Mouse (Mus musculus): ENCODE results near the gene Kel. TPM values are rescaled to one million over a fixed set of nuclear protein-coding genes. Genes with fewer than 3 reads are reported as not detected.

The Kel gene
- total and polyA plus RNA-seq, 3 experiments = not detected

DNA sequence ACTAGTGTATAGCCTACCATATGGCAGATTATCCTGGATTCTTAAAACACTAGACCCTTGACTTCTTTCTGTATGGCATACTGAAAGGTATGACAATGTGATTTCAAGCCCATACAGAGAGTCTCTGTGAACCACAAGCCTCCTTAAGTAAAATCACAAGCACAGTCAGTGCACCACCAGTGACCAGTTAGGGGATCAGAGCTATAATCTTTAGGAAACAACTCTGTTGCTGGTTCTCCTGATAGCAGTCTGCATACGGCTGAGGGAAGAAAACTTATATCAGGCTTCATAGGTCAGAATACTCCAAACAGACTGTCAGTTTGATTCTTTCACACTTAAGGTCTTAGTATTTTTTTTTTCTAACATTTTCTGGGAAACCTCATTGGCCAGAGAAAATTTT lies 45.7 kb downstream of the Kel start:
- Histone ChIP-seq H3K79me2 (replicated peaks; ENCODE audit: control insufficient read depth, extremely low read depth, insufficient read depth, poor library complexity, severe bottlenecking) (no peaks in the 10 kb centered on the region), H3K4me2 (ENCODE audit: insufficient read depth, low read depth, poor library complexity, severe bottlenecking) (no peak overlapping the region), H3K4me1 (ENCODE audit: control insufficient read depth in 1 of 2, insufficient read depth in 2 of 2) (no peaks in the 10 kb centered on the region), H3K4me3 (replicated peaks in 1 of 3; ENCODE audit: low read depth in 2 of 3, low read length in 2 of 3, poor library complexity in 1 of 3) (no peak overlapping the region), H3K36me3 (replicated peaks in 1 of 2; ENCODE audit: control insufficient read depth in 1 of 2, insufficient read depth in 1 of 2, low read length in 1 of 2) (no peaks in the 10 kb centered on the region), H3K27ac (ENCODE audit: insufficient read depth, low read depth) (no peak overlapping the region), H3K9ac (ENCODE audit: insufficient read depth, low read depth) (no peak overlapping the region), H3K9me3 (replicated peaks; ENCODE audit: low read length) (no peaks in the 10 kb centered on the region), H3K27me3 (replicated peaks) (no peaks in the 10 kb centered on the region)
- dilution Hi-C loops (cut with MboI; ENCODE audit: extremely low pct_ligation_motif_present, extremely low pct_unique_long_range_greater_than_20kb, low sequenced_read_pairs) (no loop called here), in situ Hi-C loops (cut with MboI; ENCODE audit: low pct_ligation_motif_present, low pct_unique_long_range_greater_than_20kb, low sequenced_read_pairs) (no loop called here)
- TF ChIP-seq JUND (conservative IDR thresholded peaks at IDR 0.05; ENCODE audit: low read depth, low read length) (no peak), E2F4 (IDR thresholded peaks at IDR 0.05; ENCODE audit: insufficient replicate concordance, low read depth, low read length) (no peak), MXI1 (IDR thresholded peaks at IDR 0.05; ENCODE audit: low read depth, low read length) (no peak), CHD1 (IDR thresholded peaks at IDR 0.05; ENCODE audit: low read depth, low read length) (no peak), KAT2A (IDR thresholded peaks at IDR 0.05; ENCODE audit: insufficient replicate concordance, low read length) (no peak), ETS1 (conservative IDR thresholded peaks at IDR 0.05; ENCODE audit: low read depth, low read length) (no peak), CTCF (conservative IDR thresholded peaks at IDR 0.05 in 1 of 2, IDR thresholded peaks at IDR 0.05 in 1 of 2; ENCODE audit: low read depth in 2 of 2, low read length in 2 of 2) (no peak), MYC (IDR thresholded peaks at IDR 0.05; ENCODE audit: low read depth, low read length) (no peak), GABPA (IDR thresholded peaks at IDR 0.05; ENCODE audit: insufficient replicate concordance, low read depth, low read length) (no peak), USF2 (conservative IDR thresholded peaks at IDR 0.05; ENCODE audit: low read depth, low read length) (no peak)
- no peak for DNase-seq (ENCODE audit: extremely low read depth)

- no peak for TF ChIP-seq E2F4 (IDR thresholded peaks at IDR 0.05; ENCODE audit: insufficient replicate concordance, low read depth, low read length)
- TF ChIP-seq KAT2A (IDR thresholded peaks at IDR 0.05; ENCODE audit: insufficient replicate concordance, low read length) = no peak
- no peak for TF ChIP-seq JUN (IDR thresholded peaks at IDR 0.05; ENCODE audit: insufficient read depth, low read depth, low read length)
- TF ChIP-seq ZMIZ1 (IDR thresholded peaks at IDR 0.05; ENCODE audit: low read depth, low read length) = no peak
- no peak for TF ChIP-seq ZNF384 (IDR thresholded peaks at IDR 0.05; ENCODE audit: low read depth, low read length)
- TF ChIP-seq MXI1 (IDR thresholded peaks at IDR 0.05; ENCODE audit: low read depth, low read length) = no peak
- TF ChIP-seq USF2 (conservative IDR thresholded peaks at IDR 0.05; ENCODE audit: low read depth, low read length) = no peak
- no peak for TF ChIP-seq IRF4 (IDR thresholded peaks at IDR 0.05; ENCODE audit: low read depth, low read length)
- no peak for TF ChIP-seq CHD1 (IDR thresholded peaks at IDR 0.05; ENCODE audit: low read depth, low read length)
- TF ChIP-seq RCOR1 (conservative IDR thresholded peaks at IDR 0.05; ENCODE audit: low read depth, low read length) = no peak
- no peak for TF ChIP-seq MAZ (IDR thresholded peaks at IDR 0.05; ENCODE audit: low read depth, low read length)
- no peak for TF ChIP-seq SMC3 (IDR thresholded peaks at IDR 0.05; ENCODE audit: low read depth, low read length)
- no peak for TF ChIP-seq NELFE (IDR thresholded peaks at IDR 0.05; ENCODE audit: low read depth, low read length)
- TF ChIP-seq USF1 (IDR thresholded peaks at IDR 0.05; ENCODE audit: low read depth, low read length) = no peak
- no peak for TF ChIP-seq JUND (conservative IDR thresholded peaks at IDR 0.05; ENCODE audit: low read depth, low read length)
- TF ChIP-seq CTCF (conservative IDR thresholded peaks at IDR 0.05 in 1 of 2, IDR thresholded peaks at IDR 0.05 in 1 of 2; ENCODE audit: low read depth in 2 of 2, low read length in 2 of 2) = no peak
- TF ChIP-seq TBP (conservative IDR thresholded peaks at IDR 0.05; ENCODE audit: low read depth, low read length) = no peak
- Histone ChIP-seq H3K9ac (ENCODE audit: insufficient read depth, low read depth) (no peak overlapping the region), H3K4me3 (replicated peaks in 1 of 3; ENCODE audit: low read depth in 2 of 3, low read length in 2 of 3, poor library complexity in 1 of 3) (no peak overlapping the region), H3K36me3 (replicated peaks in 1 of 2; ENCODE audit: control insufficient read depth in 1 of 2, insufficient read depth in 1 of 2, low read length in 1 of 2) (no peaks in the 10 kb centered on the region), H3K4me2 (ENCODE audit: insufficient read depth, low read depth, poor library complexity, severe bottlenecking) (no peak overlapping the region), H3K4me1 (ENCODE audit: control insufficient read depth in 1 of 2, insufficient read depth in 2 of 2) (no peaks in the 10 kb centered on the region), H3K27ac (ENCODE audit: insufficient read depth, low read depth) (no peak overlapping the region), H3K9me3 (replicated peaks; ENCODE audit: low read length) (no peaks in the 10 kb centered on the region), H3K27me3 (replicated peaks) (no peaks in the 10 kb centered on the region), H3K79me2 (replicated peaks; ENCODE audit: control insufficient read depth, extremely low read depth, insufficient read depth, poor library complexity, severe bottlenecking) (no peaks in the 10 kb centered on the region)
- no peak for DNase-seq (ENCODE audit: extremely low read depth)
- dilution Hi-C loops (cut with MboI; ENCODE audit: extremely low pct_ligation_motif_present, extremely low pct_unique_long_range_greater_than_20kb, low sequenced_read_pairs) (no loop called here), in situ Hi-C loops (cut with MboI; ENCODE audit: low pct_ligation_motif_present, low pct_unique_long_range_greater_than_20kb, low sequenced_read_pairs) (no loop called here)
Observed at GRCm38 (mm10) chr6:41654648-41655047, 49.5 kb downstream of the Kel start.

Data from CH12.LX (cell line).